Mouse (Mus musculus): ENCODE measurements at regions not wholly inside any gene's neighbourhood (a gene's known extent, or its start where the extent isn't known, plus 50 kb on each side); places are given as distances from the start of the nearest gene placed in this dataset.

- DNase-seq (ENCODE audit: low read depth): no peak
These were observed 294.0 kb upstream of the Tle4 start for GRCm38 (mm10) chr19:14891689-14892389.

GRCm38 (mm10) chr19:14891090-14891428 is 293.2 kb upstream of the Tle4 start:
- DNase-seq (ENCODE audit: low read depth): no peak

GRCm38 (mm10) chr19:14890241-14891089 is 292.6 kb upstream of the Tle4 start:
- no peak for DNase-seq (ENCODE audit: low read depth)

GRCm38 (mm10) chr19:14889794-14890193 is 291.9 kb upstream of the Tle4 start:
- no peak for DNase-seq (ENCODE audit: low read depth)

- no peak for DNase-seq (ENCODE audit: low read depth)
These were observed 286.0 kb upstream of the Tle4 start for GRCm38 (mm10) chr19:14883707-14884421.

GRCm38 (mm10) chr19:14880818-14881217 is 283.0 kb upstream of the Tle4 start:
- DNase-seq (ENCODE audit: low read depth): no peak

GRCm38 (mm10) chr19:14873986-14874385 is 276.1 kb upstream of the Tle4 start:
- DNase-seq (ENCODE audit: low read depth): no peak

- no peak for DNase-seq (ENCODE audit: low read depth)
These were observed 273.5 kb upstream of the Tle4 start for GRCm38 (mm10) chr19:14871178-14871867.

GRCm38 (mm10) chr19:14862654-14863468 is 265.0 kb upstream of the Tle4 start:
- DNase-seq (ENCODE audit: low read depth): peak; percentile 0

- no peak for DNase-seq (ENCODE audit: low read depth)
These were observed 257.2 kb upstream of the Tle4 start for GRCm38 (mm10) chr19:14855036-14855435.

- DNase-seq (ENCODE audit: low read depth): no peak
These were observed 255.6 kb upstream of the Tle4 start for GRCm38 (mm10) chr19:14853416-14853815.

- DNase-seq (ENCODE audit: low read depth): no peak
These were observed 251.7 kb upstream of the Tle4 start for GRCm38 (mm10) chr19:14849561-14849960.

- no peak for DNase-seq (ENCODE audit: low read depth)
These were observed 249.3 kb upstream of the Tle4 start for GRCm38 (mm10) chr19:14847120-14847519.

GRCm38 (mm10) chr19:14835629-14836028 is 237.8 kb upstream of the Tle4 start:
- no peak for DNase-seq (ENCODE audit: low read depth)

GRCm38 (mm10) chr19:14816354-14816753 is 218.5 kb upstream of the Tle4 start:
- no peak for DNase-seq (ENCODE audit: low read depth)

GRCm38 (mm10) chr19:14806787-14807186 is 208.9 kb upstream of the Tle4 start:
- DNase-seq (ENCODE audit: low read depth): no peak

- no peak for DNase-seq (ENCODE audit: low read depth)
These were observed 205.2 kb upstream of the Tle4 start for GRCm38 (mm10) chr19:14802909-14803650.

- no peak for DNase-seq (ENCODE audit: low read depth)
These were observed 203.8 kb upstream of the Tle4 start for GRCm38 (mm10) chr19:14801669-14802068.

GRCm38 (mm10) chr19:14799002-14799401 is 201.2 kb upstream of the Tle4 start:
- DNase-seq (ENCODE audit: low read depth): no peak

GRCm38 (mm10) chr19:14798417-14798816 is 200.6 kb upstream of the Tle4 start:
- DNase-seq (ENCODE audit: low read depth): no peak

- no peak for DNase-seq (ENCODE audit: low read depth)
These were observed 198.1 kb upstream of the Tle4 start for GRCm38 (mm10) chr19:14795910-14796309.
